23 mouse cellular contexts compared by ENCODE assay signal in the genomic region with DNA sequence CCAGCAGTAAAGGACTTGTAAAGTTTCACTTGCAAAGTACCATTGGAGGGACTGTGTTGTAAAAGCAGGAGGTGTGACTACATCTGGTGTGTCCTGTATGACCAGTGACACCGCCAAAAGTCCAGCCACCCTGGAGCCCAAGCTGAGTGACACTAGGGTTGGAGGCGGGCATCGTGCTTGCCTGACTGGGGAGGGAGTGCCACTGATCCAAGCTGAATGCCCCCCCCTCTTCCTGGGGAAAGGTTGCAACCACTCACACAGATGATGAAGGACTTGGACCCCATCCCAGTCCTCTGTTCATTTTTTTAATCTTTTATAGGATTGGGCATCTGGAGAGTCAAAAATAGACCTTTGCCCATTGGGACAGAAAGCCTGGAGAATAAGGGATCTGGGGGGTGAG. TPM values are rescaled to one million over a fixed set of nuclear protein-coding genes. Genes with fewer than 3 reads are reported as not detected.
A peak's percentile ranks its signal among the peaks of the same experiment; 100 is the strongest.
DNase-seq lines count a peak whose midpoint lies in the region; ATAC-seq and TF ChIP-seq lines count a peak whose summit lies in the region.
"Had no signal": no experiment of that assay in that cellular context is flagged by ENCODE, and none has a peak within 500 bp of the region (broad histone marks: within the 10 kb centered on the region; RNA-seq: fewer than 3 reads in every experiment).

No protein-coding gene starts in this region.

- no peak overlapping the region for H3ac ChIP-seq in myocyte (ENCODE audit: control insufficient read depth, insufficient read length)

- no peaks in the 10 kb centered on the region for H3K9me3 ChIP-seq in kidney, embryonic 14.5 days (ENCODE audit: control insufficient read depth, low read length)
- no peaks in the 10 kb centered on the region for H3K9me3 ChIP-seq in liver, embryonic 12.5 days (replicated peaks)
- no peaks in the 10 kb centered on the region for H3K9me3 ChIP-seq in heart, embryonic 11.5 days (replicated peaks; ENCODE audit: control insufficient read depth, low read length)
- H3K9me3 ChIP-seq: embryonic facial prominence, embryonic 12.5 days; G1E; heart, embryonic 12.5 days; hindbrain, embryonic 15.5 days; lung, embryonic 15.5 days; midbrain, embryonic 10.5 days had no signal

- no peak for ATAC-seq in kidney, embryonic 14.5 days (ENCODE audit: low FRiP score, low TSS enrichment)
- ATAC-seq in liver, embryonic 12.5 days: no peak
- no peak for ATAC-seq in heart, embryonic 11.5 days (replicated peaks; ENCODE audit: insufficient number of reproducible peaks, low FRiP score, low TSS enrichment)
- ATAC-seq: forebrain, postnatal 0 days had no signal

- peaks cover 22% of the 10 kb centered on the region for H3K79me2 ChIP-seq in myocyte (ENCODE audit: control insufficient read depth, insufficient read depth)

- H3K27ac ChIP-seq in kidney, embryonic 14.5 days (ENCODE audit: low read depth, low read length): no peak overlapping the region
- peak overlapping the region; percentile 36; the same call in 1 of the 2 replicates for H3K27ac ChIP-seq in liver, embryonic 12.5 days
- no peak overlapping the region for H3K27ac ChIP-seq in heart, embryonic 11.5 days (ENCODE audit: low read depth, low read length)
- H3K27ac ChIP-seq: embryonic facial prominence, embryonic 12.5 days; hindbrain, embryonic 15.5 days; lung, embryonic 15.5 days; macrophage; midbrain, embryonic 10.5 days had no signal

- H3K4me3 ChIP-seq in kidney, embryonic 14.5 days (ENCODE audit: low read length): no peak overlapping the region
- no peak overlapping the region for H3K4me3 ChIP-seq in liver, embryonic 12.5 days
- no peak overlapping the region for H3K4me3 ChIP-seq in myocyte
- H3K4me3 ChIP-seq in heart, embryonic 11.5 days (ENCODE audit: low read depth, low read length): no peak overlapping the region
- H3K4me3 ChIP-seq: embryonic facial prominence, embryonic 12.5 days; heart, embryonic 12.5 days; hindbrain, embryonic 15.5 days; lung, embryonic 15.5 days; midbrain, embryonic 10.5 days had no signal

- H3K36me3 ChIP-seq in kidney, embryonic 14.5 days (ENCODE audit: control insufficient read depth, insufficient read depth, low read length): peaks cover 2% of the 10 kb centered on the region; the same call in 1 of the 2 replicates
- peaks cover 99% of the 10 kb centered on the region for H3K36me3 ChIP-seq in liver, embryonic 12.5 days
- peaks cover 29% of the 10 kb centered on the region for H3K36me3 ChIP-seq in myocyte (ENCODE audit: control insufficient read depth, insufficient read depth)
- H3K36me3 ChIP-seq in heart, embryonic 11.5 days (ENCODE audit: control insufficient read depth, insufficient read depth, low read length): no peaks in the 10 kb centered on the region
- H3K36me3 ChIP-seq: hindbrain, embryonic 15.5 days; lung, embryonic 15.5 days; midbrain, embryonic 10.5 days had no signal

- no peaks in the 10 kb centered on the region for H3K27me3 ChIP-seq in kidney, embryonic 14.5 days (ENCODE audit: control insufficient read depth, insufficient read depth, low read length)
- no peaks in the 10 kb centered on the region for H3K27me3 ChIP-seq in liver, embryonic 12.5 days (replicated peaks)
- no peaks in the 10 kb centered on the region for H3K27me3 ChIP-seq in myocyte (ENCODE audit: control insufficient read depth, insufficient read depth, insufficient read length)
- peaks cover 2% of the 10 kb centered on the region; the same call in 1 of the 2 replicates for H3K27me3 ChIP-seq in heart, embryonic 11.5 days (ENCODE audit: control insufficient read depth, insufficient read depth, low read length)
- H3K27me3 ChIP-seq: CH12.LX; embryonic facial prominence, embryonic 12.5 days; heart, embryonic 12.5 days; hindbrain, embryonic 15.5 days; lung, embryonic 15.5 days had no signal

- peak; percentile 86 for DNase-seq in kidney, adult 9 months
- DNase-seq in liver (no peak), NIH3T3 (ENCODE audit: low read depth) (peak; percentile 58)
- DNase-seq: adrenal gland, postnatal 10 days; B cell, adult 2 months; cerebellum, adult 18-20 months; forebrain, postnatal 0 days; gastrocnemius, postnatal 14 days; heart, adult 11 months; thymus, adult 2 months; thymus, postnatal 4 days had no signal

- H3K9ac ChIP-seq in kidney, embryonic 14.5 days (ENCODE audit: low read depth, low read length): no peak overlapping the region
- H3K9ac ChIP-seq in liver, embryonic 12.5 days: no peak overlapping the region
- H3K9ac ChIP-seq in heart, embryonic 11.5 days (ENCODE audit: low read depth, low read length): no peak overlapping the region
- H3K9ac ChIP-seq: embryonic facial prominence, embryonic 12.5 days; forebrain, postnatal 0 days; heart, embryonic 12.5 days; hindbrain, embryonic 15.5 days; lung, embryonic 15.5 days had no signal

- 0 out of 2 replicates have a peak, but pooled peaks cover 6% of the 10 kb centered on the region for H3K4me1 ChIP-seq in kidney, embryonic 14.5 days (ENCODE audit: control insufficient read depth, insufficient read depth, low read length)
- peaks cover 55% of the 10 kb centered on the region for H3K4me1 ChIP-seq in liver, embryonic 12.5 days
- H3K4me1 ChIP-seq in heart, embryonic 11.5 days (ENCODE audit: control insufficient read depth, insufficient read depth, low read length): no peaks in the 10 kb centered on the region; the same call in 1 of the 2 replicates
- H3K4me1 ChIP-seq: embryonic facial prominence, embryonic 12.5 days; heart, embryonic 12.5 days had no signal

- WGBS in kidney, embryonic 14.5 days: 36% methylated on average over 3 of the region's 3 CpGs
- WGBS in liver, embryonic 12.5 days (ENCODE audit: insufficient replicate concordance): 81% methylated on average over 3 of the region's 3 CpGs
- 75% methylated on average over 3 of the region's 3 CpGs for WGBS in heart, embryonic 11.5 days (ENCODE audit: insufficient replicate concordance)

- no peak overlapping the region for H3K4me2 ChIP-seq in kidney, embryonic 14.5 days (replicated peaks; ENCODE audit: low read depth, low read length)
- no peak overlapping the region for H3K4me2 ChIP-seq in liver, embryonic 12.5 days
- no peak overlapping the region for H3K4me2 ChIP-seq in myocyte (ENCODE audit: low read depth)
- H3K4me2 ChIP-seq in heart, embryonic 11.5 days: no peak overlapping the region
- H3K4me2 ChIP-seq: embryonic facial prominence, embryonic 12.5 days; heart, embryonic 12.5 days; hindbrain, embryonic 15.5 days; lung, embryonic 15.5 days had no signal

- TF ChIP-seq POLR2A in myocyte (IDR thresholded peaks at IDR 0.05; ENCODE audit: insufficient read length, low read depth): no peak

TF ChIP-seq in myocyte, 11 proteins besides CTCF, POLR2A, EP300 and RAD21:
- no peak for TF ChIP-seq TCF12 (IDR thresholded peaks at IDR 0.05; ENCODE audit: insufficient read depth, poor library complexity, severe bottlenecking)
- TF ChIP-seq E2F4 (IDR thresholded peaks at IDR 0.05; ENCODE audit: insufficient read depth): no peak
- TF ChIP-seq MAX (IDR thresholded peaks at IDR 0.05; ENCODE audit: low read depth): no peak
- no peak for TF ChIP-seq CEBPB (IDR thresholded peaks at IDR 0.05; ENCODE audit: insufficient read depth, poor library complexity, severe bottlenecking)
- TF ChIP-seq POLR2AphosphoS2 (IDR thresholded peaks at IDR 0.05; ENCODE audit: insufficient read length, low read depth): peak; percentile 64
- TF ChIP-seq MYOD1 (IDR thresholded peaks at IDR 0.05; ENCODE audit: control insufficient read depth in 1 of 3, insufficient read length in 2 of 3, low read depth in 2 of 3): no peak

RNA-seq across cellular contexts. Expression of a gene that starts 7.3 kb away (rescaled TPM):
- polyA plus RNA-seq in kidney, embryonic 14.5 days (2014; fragmentation: Nextera tagmentation; extraction: Ambion mirVana): 9.4 and 11.0 TPM in 2 replicates
- polyA plus RNA-seq in liver, embryonic 12.5 days (2016; fragmentation: Nextera tagmentation; extraction: Ambion mirVana): 52.8 and 57.8 TPM in 2 replicates
- 129 TPM for polyA plus RNA-seq in myocyte (2012; fragmentation: generic; extraction: Trizol)
- 8.7 and 15.2 TPM in 2 replicates for polyA plus RNA-seq in heart, embryonic 11.5 days (2014; fragmentation: Nextera tagmentation; extraction: Ambion mirVana)
- polyA plus RNA-seq: macrophage had no signal

RNA-seq across cellular contexts. Expression of a gene that starts 30.8 kb away (rescaled TPM):
- 1.8 and 2.0 TPM in 2 replicates for polyA plus RNA-seq in kidney, embryonic 14.5 days (2014; fragmentation: Nextera tagmentation; extraction: Ambion mirVana)
- polyA plus RNA-seq in liver, embryonic 12.5 days (2016; fragmentation: Nextera tagmentation; extraction: Ambion mirVana): 1.7 and 2.0 TPM in 2 replicates
- 1.8 TPM for polyA plus RNA-seq in myocyte (2012; fragmentation: generic; extraction: Trizol)
- 0.56 and 0.90 TPM in 2 replicates for polyA plus RNA-seq in heart, embryonic 11.5 days (2014; fragmentation: Nextera tagmentation; extraction: Ambion mirVana)
- polyA plus RNA-seq: G1E, macrophage had no signal

RNA-seq across cellular contexts. Expression of a gene that starts 41.7 kb away (rescaled TPM):
- polyA plus RNA-seq in kidney, embryonic 14.5 days (2014; fragmentation: Nextera tagmentation; extraction: Ambion mirVana): 30.9 and 31.5 TPM in 2 replicates
- polyA plus RNA-seq in liver, embryonic 12.5 days (2016; fragmentation: Nextera tagmentation; extraction: Ambion mirVana): 5.2 and 5.7 TPM in 2 replicates
- polyA plus RNA-seq in myocyte (2012; fragmentation: generic; extraction: Trizol): 41.6 TPM
- polyA plus RNA-seq in heart, embryonic 11.5 days (2014; fragmentation: Nextera tagmentation; extraction: Ambion mirVana): 13.8 and 14.1 TPM in 2 replicates

RNA-seq across cellular contexts. Expression of a gene that starts 45.6 kb away (rescaled TPM):
- 182 and 213 TPM in 2 replicates for polyA plus RNA-seq in kidney, embryonic 14.5 days (2014; fragmentation: Nextera tagmentation; extraction: Ambion mirVana)
- polyA plus RNA-seq in liver, embryonic 12.5 days (2016; fragmentation: Nextera tagmentation; extraction: Ambion mirVana): 180 and 198 TPM in 2 replicates
- 470 TPM for polyA plus RNA-seq in myocyte (2012; fragmentation: generic; extraction: Trizol)
- 194 and 197 TPM in 2 replicates for polyA plus RNA-seq in heart, embryonic 11.5 days (2014; fragmentation: Nextera tagmentation; extraction: Ambion mirVana)

RNA-seq across cellular contexts. Expression of a gene that starts 50.3 kb away (rescaled TPM):
- 19.1 and 22.0 TPM in 2 replicates for polyA plus RNA-seq in kidney, embryonic 14.5 days (2014; fragmentation: Nextera tagmentation; extraction: Ambion mirVana)
- polyA plus RNA-seq in liver, embryonic 12.5 days (2016; fragmentation: Nextera tagmentation; extraction: Ambion mirVana): 15.5 and 15.8 TPM in 2 replicates
- 8.5 TPM for polyA plus RNA-seq in myocyte (2012; fragmentation: generic; extraction: Trizol)
- polyA plus RNA-seq in heart, embryonic 11.5 days (2014; fragmentation: Nextera tagmentation; extraction: Ambion mirVana): 12.7 and 14.2 TPM in 2 replicates
